Mouse (Mus musculus): Measurements from ENCODE around the gene Cnpy3. TPM values are rescaled to one million over a fixed set of nuclear protein-coding genes. Genes with fewer than 3 reads are reported as not detected.

Cnpy3 gene
- total RNA-seq, 2 experiments from 2014 or later = 18.8 to 20.1 TPM

DNA sequence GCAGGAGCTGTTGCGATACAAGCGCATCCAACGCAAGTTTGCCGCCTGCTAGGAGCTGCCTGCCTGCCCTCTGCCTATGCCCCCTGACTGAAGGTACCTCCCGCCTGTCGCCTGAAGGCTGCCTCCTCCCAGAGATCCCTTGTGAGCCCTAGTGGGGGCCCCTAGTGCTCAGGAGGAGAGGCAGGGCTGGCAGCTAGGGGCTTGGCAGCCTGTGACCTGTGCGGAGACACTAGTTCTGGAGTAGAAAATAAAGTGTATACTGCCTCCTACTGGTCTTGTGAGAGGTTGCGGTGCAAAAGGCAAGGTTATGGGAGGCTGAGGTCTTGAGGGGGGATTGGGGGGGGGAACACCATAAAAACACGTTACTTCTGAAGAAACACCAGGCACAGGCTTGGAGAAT is 26.7 kb downstream of the Cnpy3 start:
- DNase-seq (ENCODE audit: low spot score) = no peak
- intact Hi-C loops (cut with DNase I) = no loop called here

- intact Hi-C loops (cut with DNase I) = no loop called here
- DNase-seq (ENCODE audit: low spot score) = no peak
Measured at GRCm38 (mm10) chr17:46724477-46725084, 27.4 kb downstream of the Cnpy3 start.

GRCm38 (mm10) chr17:46721077-46721476 is 30.9 kb downstream of the Cnpy3 start:
- intact Hi-C loops (cut with DNase I) = no loop called here
- DNase-seq (ENCODE audit: low spot score) = no peak

GRCm38 (mm10) chr17:46714756-46715481 is 37.1 kb downstream of the Cnpy3 start:
- intact Hi-C loops (cut with DNase I) = loop anchor here (2.0 to 5.0 kb wide), 2 partner anchors 34 to 188 kb away; partner anchors contain the start of gene Klhdc3
- no peak for DNase-seq (ENCODE audit: low spot score)

DNA sequence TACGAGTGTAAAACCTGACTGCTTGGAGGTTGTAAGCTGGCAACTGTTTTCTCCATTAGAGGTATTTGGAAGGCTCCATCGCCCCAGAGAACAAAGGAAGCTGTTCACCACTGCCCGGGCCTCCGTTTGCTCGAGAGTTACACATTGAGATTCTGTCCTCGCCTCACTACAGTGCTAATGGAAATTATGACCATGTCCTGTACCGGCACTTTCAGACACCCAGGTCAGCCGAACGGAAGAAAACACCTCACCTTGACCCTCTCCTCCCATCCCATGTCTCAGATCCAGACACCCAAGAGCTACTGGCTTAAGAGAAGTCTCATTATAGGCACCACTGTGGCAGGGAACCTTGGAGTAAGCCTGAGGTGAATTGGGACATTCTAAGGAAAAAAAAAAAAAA is 38.2 kb downstream of the Cnpy3 start:
- intact Hi-C loops (cut with DNase I) = loop anchor here (2.0 to 5.0 kb wide), 3 partner anchors 33 to 187 kb away; partner anchors contain the start of genes Klc4, Klhdc3 and Mrpl2

GRCm38 (mm10) chr17:46712442-46712841 is 39.6 kb downstream of the Cnpy3 start:
- DNase-seq (ENCODE audit: low spot score) = no peak
- intact Hi-C loops (cut with DNase I) = loop anchor here (2.0 to 5.0 kb wide), 2 partner anchors 66 to 185 kb away; partner anchors contain the start of genes Klc4 and Mrpl2

More for the DNA sequence above, 38.2 kb downstream of the Cnpy3 start:
- no peak for DNase-seq (ENCODE audit: low spot score)

DNA sequence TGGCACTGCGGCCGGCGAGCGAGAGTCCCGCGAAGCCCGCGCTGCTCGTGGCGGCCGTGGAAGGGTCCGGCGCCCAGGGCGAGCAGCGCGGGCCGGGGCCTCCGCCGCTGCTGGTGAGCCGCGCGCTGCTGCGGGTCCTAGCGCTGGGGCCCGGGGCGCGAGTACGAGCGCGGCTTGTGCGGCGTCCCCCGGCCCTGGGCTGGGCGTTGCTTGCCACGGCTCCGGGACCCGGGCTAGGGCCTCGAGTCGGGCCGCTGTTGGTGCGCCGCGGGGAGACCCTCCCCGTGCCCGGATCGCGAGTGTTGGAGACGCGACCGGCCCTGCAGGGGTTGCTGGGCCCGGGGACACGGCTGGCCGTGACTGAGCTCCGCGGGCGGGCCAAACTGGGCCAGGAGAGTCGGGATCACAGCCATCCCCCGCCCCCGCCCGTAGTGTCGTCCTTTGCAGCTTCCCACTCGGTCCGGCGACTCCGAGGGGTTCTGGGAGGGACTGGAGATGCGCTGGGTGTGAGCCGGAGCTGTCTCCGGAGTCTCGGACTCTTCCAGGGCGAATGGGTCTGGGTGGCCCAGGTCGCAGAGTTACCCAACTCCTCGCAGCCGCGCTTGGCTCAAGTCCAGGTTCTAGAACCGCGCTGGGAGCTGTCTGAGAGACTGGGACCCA is 40.3 kb downstream of the Cnpy3 start:
- intact Hi-C loops (cut with DNase I) = loop anchor here (2.0 to 5.0 kb wide), 2 partner anchors 65 to 184 kb away; partner anchors contain the start of genes Klc4 and Mrpl2
- DNase-seq (ENCODE audit: low spot score) = no peak

DNA sequence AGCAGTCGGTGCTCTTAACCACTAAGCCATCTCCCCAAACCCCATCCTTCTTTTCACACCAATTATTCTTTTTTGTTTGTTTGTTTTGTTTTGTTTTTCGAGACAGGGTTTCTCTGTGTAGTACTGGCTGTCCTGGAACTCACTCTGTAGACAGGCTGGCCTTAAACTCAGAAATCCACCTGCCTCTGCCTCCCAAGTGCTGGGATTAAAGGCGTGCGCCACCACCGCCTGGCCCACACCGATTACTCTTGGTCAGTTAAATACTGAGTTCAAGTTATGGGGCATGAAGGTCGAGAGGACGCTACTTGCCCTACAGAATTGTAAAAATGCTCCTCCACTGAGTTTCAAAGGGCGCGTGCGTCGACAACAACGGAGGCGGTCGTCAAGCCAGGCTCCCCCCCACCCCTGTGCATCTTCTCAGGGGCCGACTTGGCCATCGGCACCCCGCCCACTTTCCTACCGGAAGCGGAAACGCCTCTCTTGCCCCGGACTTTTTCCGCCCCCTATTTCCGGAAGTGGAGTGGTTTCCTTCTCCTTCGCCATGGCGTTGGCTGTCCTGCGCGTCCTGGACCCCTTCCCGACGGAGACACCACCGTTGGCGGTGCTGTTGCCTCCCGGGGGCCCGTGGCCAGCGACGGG is 40.9 kb downstream of the Cnpy3 start, which contains the start of gene Pex6:
TSS of gene Pex6 (plus strand) at position 505 of the 639 bp plus-strand sequence.
- peak; percentile 89 for DNase-seq (ENCODE audit: low spot score)
- intact Hi-C loops (cut with DNase I) = loop anchor here (5.0 kb wide), 1 partner anchor 184 kb away; no protein-coding TSS in a partner anchor

- intact Hi-C loops (cut with DNase I) = loop anchor here (5.0 kb wide), 1 partner anchor 149 kb away; the partner anchor contains the start of gene Srf
Measured at GRCm38 (mm10) chr17:46706375-46707089, 45.5 kb downstream of the Cnpy3 start.

DNA sequence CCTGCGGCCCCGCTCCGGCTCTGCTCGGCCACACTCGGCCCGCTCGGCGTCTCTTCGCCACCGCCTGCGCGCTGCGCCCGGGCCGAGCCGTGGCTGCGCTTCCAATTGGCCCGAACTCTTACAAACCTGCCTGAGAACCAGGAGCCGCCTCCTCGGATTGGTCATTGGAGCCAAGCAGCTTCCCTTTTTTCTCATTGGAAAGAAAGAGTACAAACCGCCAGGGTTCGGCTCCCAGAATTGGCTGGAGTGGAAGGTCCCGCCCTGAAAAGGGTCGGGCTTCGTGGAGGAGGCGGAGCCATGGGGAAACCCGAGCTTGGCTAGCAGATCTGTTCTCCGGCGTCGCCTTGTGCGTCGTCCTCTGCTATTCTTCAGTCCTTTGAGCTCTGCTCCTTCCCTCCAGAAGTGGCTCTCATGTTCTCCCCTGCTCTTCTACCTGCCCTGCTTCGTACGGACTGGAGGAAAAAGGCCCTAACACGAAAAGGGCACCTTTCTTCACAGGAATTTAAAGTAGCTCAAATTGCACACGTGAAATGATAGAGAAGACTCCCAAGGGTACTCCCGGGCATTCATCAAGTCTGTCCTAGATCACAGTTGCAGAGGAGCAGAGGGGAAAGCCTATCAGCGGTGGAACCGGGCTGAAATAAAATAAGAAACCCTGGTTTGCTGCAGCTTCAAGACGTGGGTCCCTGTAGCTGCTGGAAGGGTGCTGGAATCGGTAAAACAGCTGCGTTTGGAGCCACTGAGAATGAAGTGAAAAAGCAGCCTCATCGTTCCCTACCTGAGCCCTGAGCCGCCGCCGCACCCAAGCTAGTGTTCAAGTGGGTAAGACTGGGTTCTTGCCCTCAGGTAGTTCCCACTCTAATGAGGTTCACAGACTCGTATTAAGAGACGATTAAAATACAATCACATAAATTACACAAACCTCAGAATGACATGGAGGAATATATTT is 46.9 kb downstream of the Cnpy3 start, which contains the start of gene Ppp2r5d:
TSS of gene Ppp2r5d (minus strand) at position 225 of the 949 bp plus-strand sequence.
- intact Hi-C loops (cut with DNase I) = loop anchor here (5.0 kb wide), 1 partner anchor 148 kb away; the partner anchor contains the start of gene Srf
- DNase-seq (ENCODE audit: low spot score) = peak; percentile 96

More at GRCm38 (mm10) chr17:46706375-46707089, 45.5 kb downstream of the Cnpy3 start:
- no peak for DNase-seq (ENCODE audit: low spot score)

GRCm38 (mm10) chr17:46703971-46704886 is 47.8 kb downstream of the Cnpy3 start:
- no peak for DNase-seq (ENCODE audit: low spot score)
- intact Hi-C loops (cut with DNase I) = loop anchor here (2.0 kb wide), 1 partner anchor 19 kb away; no protein-coding TSS in a partner anchor

DNA sequence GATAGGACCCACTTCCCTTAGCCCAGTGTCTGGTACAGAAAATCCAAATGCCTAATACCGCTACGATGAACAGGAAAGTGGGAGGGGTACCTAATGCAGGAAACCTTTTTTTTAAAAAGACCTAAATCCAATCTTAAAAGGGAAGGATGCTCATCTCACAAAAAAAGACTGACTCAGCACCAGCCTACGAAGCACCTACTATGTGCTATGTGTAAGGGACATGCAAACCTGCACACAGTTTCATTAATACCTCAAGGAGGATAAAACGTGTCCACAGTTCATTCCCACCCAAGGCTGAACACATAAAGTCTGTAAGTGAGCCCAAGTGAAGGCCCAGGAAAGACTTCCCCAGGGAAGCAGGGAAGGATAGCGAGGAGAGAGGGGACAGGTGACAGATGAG is 49.5 kb downstream of the Cnpy3 start:
- intact Hi-C loops (cut with DNase I) = loop anchor here (2.0 kb wide), 1 partner anchor 18 kb away; no protein-coding TSS in a partner anchor
- DNase-seq (ENCODE audit: low spot score) = no peak

DNA sequence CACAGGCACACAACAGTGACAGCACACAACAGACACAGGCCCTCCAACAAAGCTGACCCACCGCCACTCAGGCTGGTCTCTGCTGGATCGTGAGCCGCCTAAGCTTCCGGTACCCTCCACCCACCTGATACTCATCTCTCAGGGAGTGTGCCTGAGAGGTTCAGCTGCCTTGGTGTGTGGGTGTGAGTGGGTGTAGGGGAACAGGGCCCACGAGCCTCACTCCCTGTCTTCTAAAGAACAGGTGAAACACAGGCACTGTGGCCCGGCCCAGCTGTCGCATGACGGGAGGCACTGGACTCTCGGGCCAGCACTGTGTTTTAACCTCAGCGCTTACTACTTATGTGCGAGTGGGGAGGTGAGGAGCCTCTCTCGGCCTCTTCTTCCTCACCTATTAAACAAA is 49.9 kb downstream of the Cnpy3 start:
- intact Hi-C loops (cut with DNase I) = loop anchor here (2.0 kb wide), 1 partner anchor 17 kb away; no protein-coding TSS in a partner anchor
- DNase-seq (ENCODE audit: low spot score) = no peak

- intact Hi-C loops (cut with DNase I) = no loop called here
- DNase-seq (ENCODE audit: low spot score) = no peak
Measured at GRCm38 (mm10) chr17:46701489-46701888, 50.5 kb downstream of the Cnpy3 start.

DNA sequence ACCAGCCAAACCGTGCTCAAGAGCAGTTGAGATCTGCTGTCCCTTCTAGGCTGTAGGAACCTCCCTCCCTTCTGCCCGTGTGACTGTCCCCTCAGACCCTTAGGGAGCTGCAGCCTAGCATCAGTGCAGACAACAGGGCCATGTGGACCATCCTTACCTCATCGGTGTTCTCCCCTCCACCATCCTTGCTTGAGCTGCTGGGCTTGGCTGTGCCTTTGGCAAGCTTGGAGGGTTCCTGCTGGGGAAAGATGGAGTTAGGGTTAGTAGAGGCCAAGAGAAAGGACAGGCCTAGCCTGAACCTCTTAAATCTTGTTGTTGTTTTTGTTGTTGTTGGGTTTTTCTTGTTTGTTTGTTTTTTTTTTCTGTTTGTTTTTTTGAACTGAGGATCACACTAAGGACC is 52.1 kb downstream of the Cnpy3 start:
- intact Hi-C loops (cut with DNase I) = no loop called here
- DNase-seq (ENCODE audit: low spot score) = no peak

- no peak for DNase-seq (ENCODE audit: low spot score)
- intact Hi-C loops (cut with DNase I) = no loop called here
Measured at GRCm38 (mm10) chr17:46699245-46699644, 52.8 kb downstream of the Cnpy3 start.

- intact Hi-C loops (cut with DNase I) = no loop called here
Measured at GRCm38 (mm10) chr17:46698515-46698914, 53.5 kb downstream of the Cnpy3 start.

More at GRCm38 (mm10) chr17:46698515-46698914, 53.5 kb downstream of the Cnpy3 start:
- DNase-seq (ENCODE audit: low spot score) = no peak

All from heart, postnatal 25 days (tissue).